Mouse (Mus musculus) left cerebral cortex, adult 2 months (tissue): ENCODE measurements around the gene Gp1bb. TPM values are rescaled to one million over a fixed set of nuclear protein-coding genes. Genes with fewer than 3 reads are reported as not detected.

ENCODE experiments used
- DNase-seq, 2 experiments: peaks; one replicate each; pipeline ENCODE4 v3.0.0; 2021 to 2022; ENCODE audit warnings: low spot score in 2 of 2, mixed read lengths in 1 of 2; ENCODE audit errors: extremely low spot score in 1 of 2
- H3K27ac ChIP-seq: fragments of 200-600 bp; 2 replicates; pipeline ENCODE4 v1.8.1; 2022
- H3K4me3 ChIP-seq: fragments of 200-600 bp; 2 replicates; pipeline ENCODE4 v1.8.1; 2022
- CTCF ChIP-seq: fragments of 200-600 bp; IDR thresholded peaks from 2 replicates; pipeline ENCODE4 v1.8.1; 2022; ENCODE audit warnings: antibody characterized with exemption, mild to moderate bottlenecking, moderate library complexity
- intact Hi-C: fragments of 180-260 bp; cut with DNase I; formaldehyde crosslinking; loops from one replicate; pipeline ENCODE4 v1.15.1; 2025
- total RNA-seq, 2 experiments: library from RNA; stranded (reverse); gene quantifications; 2 replicates each; pipeline ENCODE4 v1.2.3; 2021

Gp1bb gene
- total RNA-seq, 2 experiments from 2014 or later: 1.1 to 1.8 TPM

DNA sequence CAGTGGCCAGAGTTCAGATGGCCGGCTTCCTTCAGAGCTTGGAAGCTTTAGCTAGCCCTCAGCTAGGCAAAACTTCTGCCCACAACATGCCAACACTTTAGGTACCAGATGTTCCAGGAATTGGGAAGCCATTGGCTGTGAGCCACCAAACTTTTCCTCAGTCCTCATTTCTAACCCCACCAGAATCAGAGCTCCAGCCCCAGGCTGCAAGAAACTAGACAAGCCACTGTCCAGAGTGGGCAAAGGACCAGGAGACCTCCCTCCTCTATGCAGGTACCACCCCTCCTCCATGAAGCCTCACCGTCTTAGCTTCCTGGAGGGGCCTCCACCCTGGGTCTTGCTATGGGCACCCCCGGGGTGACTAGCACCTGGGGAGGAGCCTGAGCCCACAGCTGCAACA, 5.0 kb upstream of the Gp1bb start:
- DNase-seq: no peak
- no peak for TF ChIP-seq CTCF
- intact Hi-C loops: no loop called here
- Histone ChIP-seq H3K27ac (peak overlapping the region; percentile 99), H3K4me3 (peak overlapping the region; percentile 84)

DNA sequence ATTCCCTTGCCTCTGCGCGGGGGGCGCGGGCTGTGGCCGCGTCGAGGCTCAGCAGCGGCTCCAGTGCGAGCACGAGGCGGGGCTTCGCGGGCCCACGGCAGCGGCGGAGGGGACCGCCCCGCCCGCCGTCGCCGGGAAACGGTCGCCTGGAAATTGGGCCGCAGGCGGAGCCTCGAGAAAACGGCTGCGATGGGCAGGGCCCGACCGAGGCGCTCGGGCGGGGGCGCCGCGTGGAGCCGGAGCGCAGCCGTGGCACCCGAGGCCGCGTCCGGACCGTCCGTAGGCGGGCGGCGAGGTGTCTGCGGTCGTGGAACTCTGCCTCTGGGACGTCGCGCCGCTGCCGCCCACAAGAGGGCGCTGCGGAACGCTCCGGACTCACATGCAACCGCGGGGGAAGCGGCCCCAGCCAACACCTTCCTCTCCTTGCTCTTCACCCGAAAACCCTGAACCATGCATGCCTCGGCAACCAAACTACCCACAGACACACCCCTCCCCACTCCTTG, 4.2 kb upstream of the Gp1bb start, which contains the start of gene Gm49601:
Gene Gm49601, minus strand, starts transcription at position 52 of the 503 bp plus-strand sequence.
- DNase-seq: peak; percentile 89 to 91
- Histone ChIP-seq H3K4me3 (peak within 1 kb of the TSS; percentile 84), H3K27ac (peak within 1 kb of the TSS; percentile 99)
- intact Hi-C loops: loop anchor here (1.0 kb wide), 1 partner anchor 52 kb away; no protein-coding TSS in a partner anchor
- TF ChIP-seq CTCF: peak; percentile 91

DNA sequence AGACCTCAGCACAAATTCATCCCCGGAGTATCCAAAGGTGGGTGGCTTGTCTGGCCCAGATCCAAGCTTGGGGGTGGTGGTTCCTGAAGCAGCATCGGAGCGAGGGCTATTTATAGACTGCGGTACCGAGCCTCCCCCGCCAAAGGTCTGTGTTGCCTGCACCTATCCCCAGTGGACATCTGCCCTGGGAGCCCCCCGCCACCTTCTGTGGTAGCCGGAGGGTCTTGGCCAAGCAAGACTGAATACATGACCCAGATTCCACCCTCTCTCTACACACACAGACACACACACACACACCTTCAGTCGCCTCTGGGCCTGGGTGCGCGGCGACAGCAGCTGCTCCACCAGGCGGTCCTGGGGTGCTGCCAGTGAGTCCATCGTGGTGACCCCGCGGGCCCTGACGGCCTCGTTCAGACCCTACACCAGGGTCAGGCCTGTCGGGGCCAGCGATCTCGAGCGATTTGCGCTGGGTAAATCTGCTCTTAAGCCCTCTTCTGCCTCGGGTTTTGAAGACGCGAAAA, 3.6 kb upstream of the Gp1bb start:
- TF ChIP-seq CTCF: no peak
- Histone ChIP-seq H3K27ac (peak overlapping the region; percentile 99), H3K4me3 (peak overlapping the region; percentile 84)
- peak; percentile 74 to 83 for DNase-seq
- intact Hi-C loops: loop anchor here (1.0 kb wide), 1 partner anchor 52 kb away; no protein-coding TSS in a partner anchor

DNA sequence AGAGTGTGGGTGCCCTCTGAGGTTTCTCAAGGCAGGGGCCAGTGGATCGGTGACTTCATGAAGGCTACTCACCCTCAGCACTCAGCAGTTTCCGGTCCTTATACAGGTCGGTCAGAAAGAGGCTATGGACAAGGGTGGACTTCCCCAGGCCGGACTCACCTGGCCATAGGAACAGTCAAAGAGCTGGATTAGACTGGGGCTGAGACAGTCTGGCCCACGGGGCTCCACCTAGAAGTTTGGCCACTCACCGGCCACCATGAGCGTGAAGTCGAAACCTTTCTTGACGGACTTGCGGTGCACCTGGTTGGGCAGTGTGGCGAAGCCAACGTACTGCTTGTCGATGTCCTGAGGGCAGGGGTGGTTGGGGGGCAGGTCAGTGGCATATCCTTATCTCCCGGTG, 2.9 kb upstream of the Gp1bb start:
- intact Hi-C loops: no loop called here
- peak in 1 of 2 experiments; percentile 18 for DNase-seq
- no peak for TF ChIP-seq CTCF
- peak overlapping the region; percentile 99 for H3K27ac ChIP-seq
- H3K4me3 ChIP-seq: peak overlapping the region; percentile 84

DNA sequence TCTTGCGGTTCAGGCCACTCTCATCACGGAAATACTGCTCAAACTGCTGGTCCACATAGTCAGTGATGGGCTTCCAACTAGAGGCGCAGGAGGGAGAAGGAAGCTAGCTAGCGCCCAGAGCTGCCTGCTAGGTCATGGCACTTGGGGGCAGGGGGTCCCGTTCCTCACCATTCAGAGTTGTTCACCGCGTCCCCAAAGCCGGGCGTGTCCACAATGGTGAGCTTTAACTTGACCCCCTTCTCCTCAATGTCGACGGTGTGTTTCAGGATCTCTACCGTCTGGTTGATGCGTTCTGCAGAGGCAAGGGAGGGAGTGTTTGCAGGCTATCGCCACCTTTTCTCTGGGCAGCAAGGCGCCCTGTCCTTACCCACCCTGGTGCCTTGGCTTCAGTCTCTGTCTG, 2.4 kb upstream of the Gp1bb start:
- Histone ChIP-seq H3K4me3 (peak overlapping the region; percentile 84), H3K27ac (peak overlapping the region; percentile 99)

DNA sequence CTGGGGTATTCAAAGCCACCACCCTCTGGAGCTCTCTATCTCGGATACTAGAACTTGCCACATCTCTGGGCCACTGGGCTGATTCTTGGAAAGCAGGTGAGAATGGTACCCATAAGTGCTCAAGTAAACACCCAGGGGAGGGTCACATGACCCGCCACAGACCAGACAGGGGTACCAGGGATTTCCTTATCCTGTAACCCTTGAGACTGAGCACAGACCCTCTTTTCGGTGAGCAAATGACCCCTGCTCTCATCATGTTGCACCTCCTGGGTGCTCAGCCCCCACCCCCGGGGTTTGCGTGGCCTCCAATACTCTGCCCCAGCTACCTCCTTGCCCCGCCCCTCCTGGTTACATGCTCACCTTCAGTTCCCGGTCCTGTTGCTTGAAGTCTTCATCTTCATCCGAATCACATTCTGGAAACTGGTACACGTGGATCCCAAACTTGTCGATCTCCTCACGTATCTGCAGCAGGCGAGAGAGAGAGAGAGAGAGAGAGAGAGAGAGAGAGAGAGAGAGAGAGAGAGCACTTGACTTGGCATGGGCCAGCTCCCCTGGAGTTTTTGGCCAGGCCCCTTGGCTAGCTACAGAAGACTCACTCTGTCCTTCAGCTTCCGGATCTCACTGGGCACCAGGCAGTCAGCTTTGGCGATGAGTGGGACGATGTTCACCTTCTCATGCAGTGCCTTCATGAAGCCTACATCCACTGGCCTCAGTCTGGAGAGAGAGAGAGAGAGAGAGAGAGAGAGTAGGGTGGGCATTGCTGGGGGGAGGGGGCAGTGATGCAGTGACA, 1.7 kb upstream of the Gp1bb start:
- peak in 1 of 2 experiments; percentile 36 for DNase-seq
- Histone ChIP-seq H3K27ac (peak overlapping the region; percentile 99; the same call in 1 of the 2 replicates), H3K4me3 (peak overlapping the region; percentile 84)
- no peak for TF ChIP-seq CTCF
- intact Hi-C loops: no loop called here

More for the DNA sequence above, 2.4 kb upstream of the Gp1bb start:
- intact Hi-C loops: no loop called here
- DNase-seq: peak; percentile 26 to 30
- no peak for TF ChIP-seq CTCF

DNA sequence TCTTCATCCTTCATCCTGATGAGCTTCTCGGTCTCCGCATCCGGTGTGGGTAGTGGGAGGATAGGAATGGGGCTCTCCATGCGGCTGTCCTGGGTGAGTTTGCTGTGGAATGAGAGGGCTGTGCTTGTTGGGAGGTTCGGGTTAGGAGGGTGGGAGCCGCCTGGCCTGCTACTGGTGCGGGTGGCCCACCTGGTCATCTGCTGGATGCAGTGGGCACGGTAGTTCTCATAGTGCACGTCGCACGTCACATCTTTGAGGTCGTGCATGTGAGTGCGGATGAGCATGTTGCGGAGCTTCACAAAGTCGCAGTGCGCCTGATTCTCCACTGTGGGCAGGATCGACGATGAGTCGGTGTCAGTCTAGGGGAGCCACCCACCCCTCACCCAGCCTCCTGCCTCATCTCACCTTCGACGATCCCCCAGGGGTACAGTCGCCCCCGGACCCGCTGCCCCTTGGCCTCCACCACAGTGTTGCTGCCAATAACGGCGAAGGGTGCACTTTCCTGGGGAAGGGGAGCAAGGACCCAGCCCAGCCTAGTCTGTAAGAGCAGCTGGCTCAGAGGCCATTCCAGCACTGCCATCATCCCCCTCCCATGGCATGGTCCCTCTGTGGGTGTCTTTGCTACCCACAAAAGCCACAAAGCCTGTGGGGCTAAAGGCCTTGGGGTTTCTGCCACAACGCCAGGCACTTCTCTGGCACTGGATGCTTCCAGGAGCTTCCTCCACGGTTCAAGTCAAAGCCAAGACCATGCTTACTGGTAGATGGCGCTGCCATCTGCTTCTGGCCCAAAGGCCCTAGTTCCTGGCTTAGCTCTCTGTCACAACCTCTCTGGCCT, 930 bp upstream of the Gp1bb start:
- peak; percentile 23 to 45 for DNase-seq
- intact Hi-C loops: no loop called here
- TF ChIP-seq CTCF: no peak; the same call in 1 of the 2 replicates
- Histone ChIP-seq H3K27ac (peak overlapping the region; percentile 57; the same call in 1 of the 2 replicates), H3K4me3 (no peak overlapping the region; the same call in 1 of the 2 replicates)

DNA sequence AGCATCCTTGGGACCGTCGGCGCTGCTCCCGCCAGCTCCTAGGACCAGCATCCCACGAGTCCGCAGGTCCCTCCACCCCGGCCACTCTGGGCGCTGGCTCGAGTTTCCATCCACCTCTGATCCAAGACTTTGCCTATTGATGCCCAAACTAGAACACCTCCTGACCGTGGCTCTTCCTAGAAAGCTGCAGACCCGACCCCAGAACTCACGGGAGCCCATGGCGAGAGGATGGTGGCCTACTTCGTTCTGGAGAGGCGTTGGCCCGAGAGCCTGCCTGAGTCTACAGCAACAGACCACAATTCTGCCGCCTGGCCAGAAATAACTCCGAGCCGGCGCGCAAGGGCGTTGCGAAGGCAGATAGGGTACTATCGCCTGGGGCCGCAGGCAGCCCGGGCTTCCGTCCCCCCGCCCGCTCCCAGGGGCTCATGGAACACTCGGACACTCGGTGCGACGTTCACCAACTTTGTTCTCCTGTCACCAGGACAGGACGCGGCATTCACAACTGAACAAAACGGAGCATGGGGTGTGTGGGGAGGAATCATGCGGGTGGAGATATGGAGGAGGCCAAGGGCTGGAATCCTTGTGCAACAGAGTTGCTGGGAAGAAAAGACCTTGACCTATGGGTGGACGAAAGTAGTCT, 721 bp downstream of the Gp1bb start:
- TF ChIP-seq CTCF: no peak
- DNase-seq: peak; percentile 40 to 60
- Histone ChIP-seq H3K4me3 (peak overlapping the region; percentile 29), H3K27ac (peak overlapping the region; percentile 90)
- intact Hi-C loops: no loop called here

DNA sequence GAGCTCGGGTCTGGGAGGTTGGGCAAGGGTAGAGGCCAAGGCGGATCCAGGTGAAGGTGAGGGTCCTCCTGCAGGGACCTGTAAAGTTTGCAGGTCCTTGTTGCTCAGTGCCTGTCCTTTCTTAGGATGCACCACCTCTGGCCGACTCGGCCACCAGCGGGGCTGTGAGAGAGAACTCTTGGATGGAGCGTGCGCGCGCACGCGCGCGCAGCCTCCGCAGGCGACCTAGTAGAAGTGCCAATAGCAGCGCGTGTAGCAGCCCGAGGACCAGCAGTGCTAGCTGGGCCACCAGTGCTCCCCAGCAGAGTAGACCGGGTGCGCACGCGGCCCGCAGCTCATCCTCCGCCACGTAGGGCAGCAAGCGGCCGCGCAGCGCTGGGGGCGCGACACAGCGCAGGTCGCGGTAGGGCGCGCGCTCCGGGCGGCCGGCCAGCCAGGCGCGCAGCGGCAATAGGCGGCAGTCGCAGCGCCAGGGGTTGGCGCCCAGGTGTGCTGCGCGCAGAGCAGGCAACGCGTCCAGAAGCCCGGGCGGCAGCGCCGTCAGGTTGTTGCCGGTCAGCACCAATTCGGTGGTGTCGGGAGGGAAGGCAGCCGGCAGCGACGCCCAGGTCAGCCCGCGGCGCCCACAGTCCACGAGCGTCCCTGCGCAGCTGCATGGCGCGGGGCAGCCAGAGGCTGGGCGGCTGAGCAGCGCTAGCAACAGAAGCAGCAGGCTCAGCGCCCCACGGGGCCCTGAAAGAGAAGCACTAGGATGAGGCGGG, 1.4 kb downstream of the Gp1bb start:
- peak; percentile 52 to 54 for DNase-seq
- no peak for TF ChIP-seq CTCF
- Histone ChIP-seq H3K4me3 (peak overlapping the region; percentile 29), H3K27ac (peak overlapping the region; percentile 90)
- intact Hi-C loops: no loop called here

DNA sequence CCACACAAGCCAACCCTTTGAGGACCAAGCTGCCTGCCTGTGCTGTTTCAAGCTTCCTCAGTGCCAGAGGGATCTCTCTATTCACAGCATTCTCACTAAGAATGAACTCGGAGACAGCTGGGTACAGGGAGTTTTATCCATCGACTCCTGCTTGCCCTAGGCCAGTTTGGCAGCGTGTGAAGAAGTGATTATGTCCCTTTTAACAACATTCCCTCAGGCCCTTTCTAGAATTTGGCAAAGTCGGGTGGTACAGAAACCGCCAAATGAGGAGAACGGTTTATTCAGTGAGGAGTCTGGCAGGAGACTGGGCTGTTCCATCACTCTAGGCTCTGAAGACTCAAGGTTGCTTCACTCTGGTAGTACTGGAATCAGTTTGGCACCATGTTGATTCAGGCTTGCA, 2.0 kb downstream of the Gp1bb start:
- no peak for TF ChIP-seq CTCF
- intact Hi-C loops: no loop called here
- no peak for DNase-seq
- peak overlapping the region; percentile 29; the same call in 1 of the 2 replicates for H3K4me3 ChIP-seq
- H3K27ac ChIP-seq: peak overlapping the region; percentile 90
